Mouse (Mus musculus) embryonic facial prominence, embryonic 14.5 days (tissue): ENCODE data around the gene Fh1. TPM values are rescaled to one million over a fixed set of nuclear protein-coding genes. Genes with fewer than 3 reads are reported as not detected.

Source experiments
- ATAC-seq: fragments of 200-750 bp; cut with Nextera tagmentation; 2 replicates; pipeline ENCODE4 v1.8.0; 2017; ENCODE audit warnings: low read depth, moderate number of reproducible peaks, moderate TSS enrichment
- DNase-seq: peaks from one replicate; pipeline ENCODE4 v3.0.0-alpha.2; 2015; ENCODE audit warnings: low spot score
- H3K27ac ChIP-seq: fragments of 300-500 bp; sonication (generic); replicated peaks from 2 replicates; pipeline ENCODE4 v1.5.1; 2014; ENCODE audit warnings: low read depth, mild to moderate bottlenecking, low read length, moderate library complexity
- H3K27me3 ChIP-seq: fragments of 300-500 bp; sonication (generic); replicated peaks from 2 replicates; pipeline ENCODE4 v1.6.1; 2014; ENCODE audit warnings: low read length; ENCODE audit not compliant: control insufficient read depth, insufficient read depth
- H3K36me3 ChIP-seq: fragments of 300-500 bp; sonication (generic); 2 replicates; pipeline ENCODE4 v1.6.1; 2014; ENCODE audit warnings: low read length, mixed read lengths; ENCODE audit not compliant: control insufficient read depth, insufficient read depth
- H3K4me1 ChIP-seq: fragments of 300-500 bp; sonication (generic); 2 replicates; pipeline ENCODE4 v1.6.1; 2014; ENCODE audit warnings: antibody characterized with exemption, low read length; ENCODE audit not compliant: control insufficient read depth, insufficient read depth
- H3K4me2 ChIP-seq: fragments of 300-500 bp; sonication (generic); 2 replicates; pipeline ENCODE4 v1.6.1; 2014; ENCODE audit warnings: low read depth, mild to moderate bottlenecking, low read length, moderate library complexity, mixed read lengths
- H3K4me3 ChIP-seq: fragments of 300-500 bp; sonication (generic); 2 replicates; pipeline ENCODE4 v1.5.1; 2014; ENCODE audit warnings: low read depth, mild to moderate bottlenecking, low read length
- H3K9ac ChIP-seq: fragments of 300-500 bp; sonication (generic); 2 replicates; pipeline ENCODE4 v1.6.1; 2014; ENCODE audit warnings: low read depth, mild to moderate bottlenecking, low read length, moderate library complexity, mixed read lengths
- H3K9me3 ChIP-seq: fragments of 300-500 bp; sonication (generic); 2 replicates; pipeline ENCODE4 v1.6.1; 2016; ENCODE audit warnings: low read length; ENCODE audit not compliant: control insufficient read depth
- WGBS: fragments of 180-500 bp; shearing (Covaris S2); extraction: QIAGEN DNeasy Blood & Tissue Kit; methylation state at CpG from one replicate; pipeline ENCODE4 v1.1.7; 2014; 5-methylcytosine and 5-hydroxymethylcytosine counted together
- polyA plus RNA-seq: library from polyadenylated mRNA; unstranded; fragments of >200 nt; fragmentation: Nextera tagmentation; extraction: Ambion mirVana; gene quantifications from 2 replicates; pipeline ENCODE4 v1.2.1, GENCODE M21; 2014

Gene Fh1
- polyA plus RNA-seq, 1 experiment from 2014 or later = 122 TPM

DNA sequence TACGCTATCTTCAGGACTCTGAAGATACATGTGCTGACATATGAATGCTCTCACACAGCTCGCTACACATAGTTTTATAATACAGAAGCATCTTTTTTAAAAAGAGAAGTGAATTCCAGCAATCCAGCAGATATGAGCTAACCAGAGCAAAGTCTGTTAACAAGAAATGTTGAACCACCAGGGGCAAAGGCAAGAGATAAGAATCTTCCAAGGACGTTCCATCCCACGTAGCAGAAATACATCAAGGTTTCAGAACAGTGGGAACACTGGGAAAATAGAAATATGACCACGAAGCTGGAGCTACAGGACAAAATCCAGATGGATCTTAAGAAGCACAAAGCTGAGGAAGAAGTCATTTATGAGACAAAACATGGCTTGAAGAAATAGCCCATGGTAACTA, 4.9 kb upstream of the Fh1 start:
- no peaks in the 10 kb centered on the region for H3K4me1 ChIP-seq
- H3K9ac ChIP-seq = no peak overlapping the region
- no peak overlapping the region for H3K4me3 ChIP-seq
- no peak for DNase-seq
- ATAC-seq = no peak
- H3K27ac ChIP-seq = no peak overlapping the region
- no peaks in the 10 kb centered on the region for H3K9me3 ChIP-seq
- H3K27me3 ChIP-seq = no peaks in the 10 kb centered on the region
- H3K4me2 ChIP-seq = no peak overlapping the region
- 80% methylated on average over 5 of the region's 5 CpGs for WGBS
- H3K36me3 ChIP-seq = no peaks in the 10 kb centered on the region

DNA sequence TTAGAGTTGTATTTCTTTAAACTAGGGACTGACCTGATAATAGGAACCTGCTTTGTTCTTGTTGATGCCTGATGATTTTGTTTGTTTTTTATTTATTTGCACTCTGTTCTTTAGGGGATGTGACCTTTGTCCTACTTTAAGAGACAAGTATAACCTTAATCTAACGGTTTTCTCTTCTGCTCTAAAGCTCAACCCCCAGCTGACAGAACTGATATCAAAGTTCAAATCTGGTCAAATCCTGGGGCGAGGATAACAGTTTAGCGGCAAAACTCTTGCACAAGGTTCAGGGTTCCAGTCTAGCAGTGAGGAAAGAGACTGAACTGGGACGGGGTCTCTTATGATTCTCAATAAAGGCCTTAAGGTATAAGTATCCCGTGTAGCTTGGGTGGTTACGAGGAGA, 3.8 kb upstream of the Fh1 start:
- no peak for ATAC-seq
- Histone ChIP-seq H3K36me3 (no peaks in the 10 kb centered on the region), H3K9ac (no peak overlapping the region), H3K4me1 (peaks cover 2% of the 10 kb centered on the region), H3K9me3 (no peaks in the 10 kb centered on the region), H3K27me3 (no peaks in the 10 kb centered on the region), H3K27ac (no peak overlapping the region), H3K4me3 (no peak overlapping the region), H3K4me2 (no peak overlapping the region)
- WGBS = 79% methylated on average over 6 of the region's 6 CpGs
- no peak for DNase-seq

DNA sequence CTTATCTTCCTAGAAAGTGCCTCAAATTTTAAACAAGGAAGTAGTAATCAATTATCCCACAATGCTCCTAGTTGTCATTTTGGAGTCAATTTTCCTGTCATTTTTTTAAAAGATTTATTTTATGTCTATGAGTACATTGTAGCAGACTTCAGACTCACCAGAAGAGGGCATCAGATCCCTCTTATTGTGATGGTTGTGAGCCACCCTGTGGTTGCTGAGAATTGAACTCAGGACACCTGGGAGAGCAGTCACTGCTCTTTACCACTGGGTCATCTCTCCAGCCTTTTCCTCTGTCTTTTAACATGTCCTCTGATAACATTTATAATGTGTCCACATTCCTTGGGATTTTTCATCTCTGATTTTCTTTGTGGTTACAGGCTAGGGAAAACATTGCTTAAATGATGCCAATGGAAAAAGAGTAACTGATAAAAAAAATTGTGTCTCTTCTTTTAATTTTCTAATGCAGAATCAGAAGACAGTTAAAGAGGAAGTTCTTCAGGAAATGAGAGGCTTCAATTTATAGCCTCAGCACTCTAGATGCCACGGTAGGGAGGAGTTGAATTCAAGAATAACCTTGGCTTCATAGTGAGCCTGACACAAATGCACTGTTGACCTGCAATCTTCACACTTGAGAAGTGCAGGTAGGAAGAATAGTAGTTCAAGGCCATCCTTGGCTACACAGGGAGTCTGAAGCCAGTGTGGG, 706 bp upstream of the Fh1 start:
- 0 out of 2 replicates have a peak, but pooled peaks have one; percentile 30 for ATAC-seq
- H3K4me1 ChIP-seq = peaks cover 5% of the 10 kb centered on the region
- peak overlapping the region; percentile 47; the same call in 1 of the 2 replicates for H3K9ac ChIP-seq
- 69% methylated on average over 1 of the region's 1 CpGs for WGBS
- peak overlapping the region; percentile 60 for H3K4me2 ChIP-seq
- H3K27ac ChIP-seq = peak overlapping the region; percentile 60; the same call in 1 of the 2 replicates
- peak overlapping the region; percentile 79 for H3K4me3 ChIP-seq
- H3K36me3 ChIP-seq = no peaks in the 10 kb centered on the region
- H3K27me3 ChIP-seq = no peaks in the 10 kb centered on the region
- no peaks in the 10 kb centered on the region for H3K9me3 ChIP-seq
- peak; percentile 67 for DNase-seq

DNA sequence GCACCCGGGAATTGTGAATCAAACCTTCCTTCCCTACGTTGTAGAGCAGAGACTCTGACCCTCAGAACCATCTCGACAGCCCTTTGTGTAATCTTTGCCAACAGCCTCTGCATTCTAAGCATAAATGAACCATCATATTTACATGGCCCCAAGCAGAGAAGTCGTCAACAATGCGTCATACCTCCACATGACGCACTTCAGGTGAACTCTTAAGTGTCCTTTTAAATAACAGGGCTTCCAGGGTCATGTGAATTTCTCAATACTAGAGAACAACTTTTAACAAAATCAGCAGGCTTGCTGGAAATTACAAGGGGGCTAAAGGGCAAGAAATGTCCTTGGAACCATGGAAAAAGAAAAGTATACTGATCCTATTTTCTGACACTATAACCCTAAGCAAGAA, 1.8 kb downstream of the Fh1 start:
- H3K4me2 ChIP-seq = no peak overlapping the region
- no peak overlapping the region for H3K9ac ChIP-seq
- peaks cover 5% of the 10 kb centered on the region for H3K4me1 ChIP-seq
- H3K27me3 ChIP-seq = no peaks in the 10 kb centered on the region
- no peak for DNase-seq
- no peak for ATAC-seq
- H3K27ac ChIP-seq = no peak overlapping the region
- no peaks in the 10 kb centered on the region for H3K9me3 ChIP-seq
- 0 out of 2 replicates have a peak, but pooled peaks cover 7% of the 10 kb centered on the region for H3K36me3 ChIP-seq
- 82% methylated on average over 6 of the region's 6 CpGs for WGBS
- no peak overlapping the region for H3K4me3 ChIP-seq

DNA sequence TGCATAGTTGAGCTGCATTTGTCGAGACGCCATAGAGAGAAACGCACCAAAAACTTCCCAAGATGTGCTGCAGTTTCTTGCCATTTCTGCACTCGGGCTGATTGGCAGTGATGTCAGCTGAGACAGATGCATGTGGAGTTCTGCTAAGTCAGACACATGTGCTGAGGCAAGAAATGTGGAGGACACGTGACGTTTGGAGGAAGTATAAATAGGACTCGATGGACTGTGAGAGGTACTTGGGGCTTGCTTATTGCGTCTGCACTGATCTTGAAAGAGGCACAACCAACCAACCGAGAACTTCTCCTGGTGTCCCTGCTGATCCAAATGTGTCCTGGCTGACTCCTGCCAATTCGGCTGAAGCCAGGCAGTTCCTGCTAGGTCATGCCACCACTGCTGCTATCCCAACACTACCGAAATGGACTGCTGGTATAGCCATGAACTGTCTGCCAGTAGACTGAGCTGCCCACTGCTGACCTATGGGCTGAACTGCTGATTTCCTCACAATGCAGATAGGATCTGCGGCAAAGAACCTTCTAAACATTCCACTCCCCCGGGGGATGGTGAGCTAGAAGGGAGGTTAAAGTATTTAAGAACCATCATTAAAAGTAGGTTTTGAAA, 5.5 kb downstream of the Fh1 start, which contains the start of gene Kmo:
Gene Kmo, plus strand, starts transcription at position 568 of the 618 bp plus-strand sequence.
- no peaks in the 10 kb centered on the region for H3K27me3 ChIP-seq
- no peaks in the 10 kb centered on the region for H3K9me3 ChIP-seq
- no peak for DNase-seq
- peaks cover 41% of the 10 kb centered on the region for H3K36me3 ChIP-seq
- H3K27ac ChIP-seq = no peak within 1 kb of the TSS
- no peak within 1 kb of the TSS for H3K4me3 ChIP-seq
- H3K9ac ChIP-seq = no peak within 1 kb of the TSS
- no peak for ATAC-seq
- peaks cover 5% of the 10 kb centered on the region for H3K4me1 ChIP-seq
- 90% methylated on average over 13 of the region's 13 CpGs for WGBS
- H3K4me2 ChIP-seq = no peak within 1 kb of the TSS

DNA sequence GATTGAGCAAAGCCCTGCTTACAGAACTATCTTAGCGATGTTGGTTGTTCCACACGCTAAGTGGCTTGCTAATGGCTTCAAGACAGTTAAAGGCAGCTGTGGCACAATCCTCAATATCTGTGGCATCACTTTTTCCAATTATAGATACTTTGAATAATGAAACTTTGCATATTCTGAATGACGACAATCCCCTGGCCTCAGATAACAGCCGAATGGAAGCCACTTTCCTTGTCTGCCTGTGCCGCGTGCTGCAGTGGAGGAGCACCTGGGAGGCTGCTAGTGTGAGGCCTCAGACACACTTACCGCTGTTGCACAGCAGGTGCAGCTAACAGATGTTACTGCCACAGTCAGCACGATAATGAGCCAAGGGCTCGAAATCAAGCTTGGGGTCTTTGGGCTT, 10.4 kb downstream of the Fh1 start:
- H3K27ac ChIP-seq = no peak overlapping the region
- H3K36me3 ChIP-seq = peaks cover 87% of the 10 kb centered on the region
- H3K4me2 ChIP-seq = no peak overlapping the region
- no peak overlapping the region for H3K9ac ChIP-seq
- ATAC-seq = no peak
- H3K27me3 ChIP-seq = no peaks in the 10 kb centered on the region
- H3K4me3 ChIP-seq = no peak overlapping the region
- WGBS = 91% methylated on average over 9 of the region's 9 CpGs
- no peaks in the 10 kb centered on the region for H3K9me3 ChIP-seq
- no peak for DNase-seq
- H3K4me1 ChIP-seq = no peaks in the 10 kb centered on the region

DNA sequence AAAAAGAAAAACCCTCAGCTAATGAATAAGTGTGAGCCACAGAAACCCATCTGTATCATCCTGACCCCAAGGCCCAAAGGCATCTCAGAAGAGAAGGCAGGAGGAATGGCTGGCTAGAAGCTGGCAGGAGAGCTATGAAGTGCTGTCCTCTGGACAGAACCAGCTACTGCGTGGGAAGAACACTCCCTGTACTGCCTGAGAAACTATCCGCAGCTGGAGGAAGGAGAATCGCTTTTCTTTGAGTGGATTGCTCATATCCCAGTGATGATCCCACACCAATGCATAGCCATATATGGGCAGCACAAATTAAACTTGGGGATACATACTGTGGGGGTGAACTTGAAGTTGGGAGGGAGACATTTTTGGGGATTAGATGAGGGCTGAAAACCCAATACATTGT, 16.7 kb downstream of the Fh1 start:
- Histone ChIP-seq H3K36me3 (peaks cover 90% of the 10 kb centered on the region), H3K27me3 (no peaks in the 10 kb centered on the region), H3K4me3 (no peak overlapping the region), H3K27ac (no peak overlapping the region), H3K9ac (no peak overlapping the region), H3K4me2 (no peak overlapping the region), H3K9me3 (no peaks in the 10 kb centered on the region), H3K4me1 (no peaks in the 10 kb centered on the region)
- no peak for DNase-seq
- no peak for ATAC-seq
- WGBS = 98% methylated on average over 3 of the region's 3 CpGs

DNA sequence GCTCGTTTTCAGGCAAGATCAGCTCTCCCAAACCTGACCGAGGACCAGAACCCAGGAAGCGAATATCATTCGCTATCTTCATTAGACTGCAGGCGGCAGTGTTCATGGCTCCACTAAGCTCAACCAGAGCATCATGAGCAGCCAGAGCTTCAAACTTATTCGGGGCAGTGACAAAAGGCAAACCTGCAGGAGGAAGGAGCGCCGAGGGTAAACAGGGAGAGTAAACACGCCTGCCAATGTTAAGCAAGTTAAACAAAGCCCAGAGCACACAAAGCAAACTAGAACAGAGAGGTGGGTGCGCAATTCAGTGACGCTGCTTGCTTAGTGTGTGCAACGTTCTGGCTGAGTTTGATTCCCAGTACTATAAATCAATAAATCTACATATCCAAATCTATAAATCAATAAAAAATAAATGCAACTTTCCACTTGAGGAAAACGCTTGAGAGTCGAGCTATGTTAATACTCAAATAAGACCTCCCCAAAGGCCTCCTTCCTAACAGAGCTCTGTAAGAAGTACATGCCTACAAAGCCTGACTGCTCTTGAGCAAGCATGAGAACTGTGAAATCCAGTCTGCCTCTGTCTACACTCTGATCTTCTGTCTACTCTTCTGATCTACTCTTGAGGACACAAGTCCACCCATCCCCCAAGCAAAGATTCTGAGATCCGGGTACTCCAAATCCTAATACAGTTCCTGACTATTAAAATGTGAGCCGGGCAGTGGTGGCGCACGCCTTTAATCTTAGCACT, 17.4 kb downstream of the Fh1 start:
- WGBS = 90% methylated on average over 18 of the region's 18 CpGs
- ATAC-seq = no peak
- Histone ChIP-seq H3K9ac (no peak overlapping the region), H3K27me3 (no peaks in the 10 kb centered on the region), H3K27ac (no peak overlapping the region), H3K4me1 (no peaks in the 10 kb centered on the region), H3K4me3 (no peak overlapping the region), H3K4me2 (no peak overlapping the region), H3K36me3 (peaks cover 88% of the 10 kb centered on the region), H3K9me3 (no peaks in the 10 kb centered on the region)
- no peak for DNase-seq
